Mouse (Mus musculus) embryo, embryonic 9.5 days (tissue): ENCODE data around the gene Fmo2.
A peak's percentile ranks its signal among the peaks of the same experiment; 100 is the strongest.

Experiments
- DNase-seq: peaks from one replicate; pipeline ENCODE4 v3.0.0-alpha.2; 2017; ENCODE audit errors: extremely low spot score

The Fmo2 gene

GRCm38 (mm10) chr1:162897838-162898811 is at the start of gene Fmo2:
Gene Fmo2, minus strand, starts transcription at chr1:162898726.
- no peak for DNase-seq

- no peak for DNase-seq
These were observed 49.4 kb upstream of the Fmo2 start for GRCm38 (mm10) chr1:162947934-162948333.

- no peak for DNase-seq
These were observed 48.5 kb upstream of the Fmo2 start for GRCm38 (mm10) chr1:162946837-162947558.

GRCm38 (mm10) chr1:162943700-162944099 is 45.2 kb upstream of the Fmo2 start:
- no peak for DNase-seq

- no peak for DNase-seq
These were observed 40.3 kb upstream of the Fmo2 start for GRCm38 (mm10) chr1:162938696-162939351.

- no peak for DNase-seq
These were observed 39.6 kb upstream of the Fmo2 start for GRCm38 (mm10) chr1:162937970-162938695.

GRCm38 (mm10) chr1:162937415-162937814 is 38.9 kb upstream of the Fmo2 start, which contains the start of gene Fmo6:
Gene Fmo6, minus strand, starts transcription at chr1:162937515.
- DNase-seq = no peak

GRCm38 (mm10) chr1:162934374-162935012 is 36.0 kb upstream of the Fmo2 start:
- DNase-seq = no peak

- no peak for DNase-seq
These were observed 33.9 kb upstream of the Fmo2 start for GRCm38 (mm10) chr1:162932386-162932785.

- no peak for DNase-seq
These were observed 33.4 kb upstream of the Fmo2 start for GRCm38 (mm10) chr1:162931880-162932279.

- DNase-seq = no peak
These were observed 32.9 kb upstream of the Fmo2 start for GRCm38 (mm10) chr1:162931310-162931875.

GRCm38 (mm10) chr1:162930631-162931030 is 32.1 kb upstream of the Fmo2 start:
- no peak for DNase-seq

GRCm38 (mm10) chr1:162929146-162929545 is 30.6 kb upstream of the Fmo2 start:
- no peak for DNase-seq

GRCm38 (mm10) chr1:162925121-162925520 is 26.6 kb upstream of the Fmo2 start:
- DNase-seq = no peak

GRCm38 (mm10) chr1:162916661-162917060 is 18.1 kb upstream of the Fmo2 start:
- no peak for DNase-seq

GRCm38 (mm10) chr1:162914932-162915556 is 16.5 kb upstream of the Fmo2 start:
- no peak for DNase-seq

GRCm38 (mm10) chr1:162912085-162912484 is 13.6 kb upstream of the Fmo2 start:
- DNase-seq = no peak

- no peak for DNase-seq
These were observed 3.4 kb upstream of the Fmo2 start for GRCm38 (mm10) chr1:162901879-162902278.

GRCm38 (mm10) chr1:162895900-162896299 is 2.6 kb downstream of the Fmo2 start:
- DNase-seq = peak; percentile 57

GRCm38 (mm10) chr1:162893014-162893413 is 5.5 kb downstream of the Fmo2 start:
- DNase-seq = no peak
